Mouse (Mus musculus): Measurements from ENCODE around the gene Xpnpep1. TPM values are rescaled to one million over a fixed set of nuclear protein-coding genes. Genes with fewer than 3 reads are reported as not detected.

Gene Xpnpep1
- total RNA-seq, 2 experiments from 2014 or later, result 60.4 to 65.1 TPM

- DNase-seq (ENCODE audit: low spot score in 2 of 2), result no peak
Measured at GRCm38 (mm10) chr19:53033159-53033943, 6.7 kb downstream of the Xpnpep1 start.

DNA sequence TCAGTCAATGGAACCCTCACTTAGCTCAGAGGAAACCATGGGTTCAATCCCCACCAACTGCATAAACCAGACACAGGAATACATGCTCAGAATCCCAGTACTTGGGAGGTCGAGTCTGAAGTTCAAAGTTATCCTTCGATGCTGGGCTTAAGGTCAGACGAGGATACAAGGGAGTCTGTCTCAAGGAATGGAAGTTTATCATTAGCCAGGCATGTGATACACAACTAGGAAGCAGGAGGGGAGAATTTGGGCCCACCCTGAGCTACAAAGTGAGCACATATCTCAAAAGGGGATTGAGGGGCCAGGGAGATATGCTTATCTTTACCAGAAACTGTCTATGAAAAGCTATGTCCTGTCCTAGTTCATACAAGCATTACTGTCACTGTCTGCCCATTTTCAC lies 7.4 kb downstream of the Xpnpep1 start:
- DNase-seq (ENCODE audit: low spot score in 2 of 2), result no peak

DNA sequence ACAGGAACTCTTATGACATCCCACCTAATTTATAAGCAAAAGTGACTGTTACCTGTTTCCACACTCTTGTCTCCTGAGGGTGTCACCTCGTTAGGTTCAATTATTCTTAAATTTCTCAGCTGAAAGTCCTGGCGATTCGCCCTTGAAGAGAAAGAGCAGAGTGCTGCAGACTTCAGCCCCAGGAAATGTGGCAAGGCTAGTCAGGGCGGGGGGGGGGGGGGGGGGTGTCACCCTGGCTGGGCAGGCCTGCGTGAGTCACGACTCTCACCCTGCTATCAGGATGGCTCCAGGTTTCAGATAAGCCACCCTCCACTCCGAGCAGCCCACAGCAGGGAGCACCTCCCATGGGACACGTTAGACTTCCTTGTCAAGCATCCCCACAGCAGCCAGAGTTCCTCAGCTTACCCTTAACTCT lies 8.1 kb downstream of the Xpnpep1 start:
- no peak for DNase-seq (ENCODE audit: low spot score in 2 of 2)

DNA sequence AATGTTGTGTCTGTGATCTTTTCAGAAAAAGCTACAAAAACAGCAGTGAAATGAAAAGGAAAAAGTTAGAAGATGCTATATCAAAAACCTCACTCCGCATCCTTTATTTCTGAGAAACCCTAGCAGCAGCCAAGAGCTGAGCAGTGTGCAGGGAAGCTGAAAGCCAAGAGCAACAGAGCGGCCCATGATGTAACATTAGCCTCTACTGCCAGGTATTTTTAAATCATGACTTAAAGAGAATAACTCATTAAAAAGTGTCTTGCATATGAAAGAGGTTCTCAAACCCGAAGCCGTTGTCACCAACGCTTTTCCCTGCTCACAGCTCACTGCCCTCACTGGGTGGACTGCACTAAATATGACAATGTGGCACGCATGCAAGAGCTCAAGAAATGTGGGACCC lies 9.7 kb downstream of the Xpnpep1 start:
- DNase-seq (ENCODE audit: low spot score in 2 of 2), result no peak

- DNase-seq (ENCODE audit: low spot score in 2 of 2), result no peak
Measured at GRCm38 (mm10) chr19:53029686-53030085, 10.3 kb downstream of the Xpnpep1 start.

DNA sequence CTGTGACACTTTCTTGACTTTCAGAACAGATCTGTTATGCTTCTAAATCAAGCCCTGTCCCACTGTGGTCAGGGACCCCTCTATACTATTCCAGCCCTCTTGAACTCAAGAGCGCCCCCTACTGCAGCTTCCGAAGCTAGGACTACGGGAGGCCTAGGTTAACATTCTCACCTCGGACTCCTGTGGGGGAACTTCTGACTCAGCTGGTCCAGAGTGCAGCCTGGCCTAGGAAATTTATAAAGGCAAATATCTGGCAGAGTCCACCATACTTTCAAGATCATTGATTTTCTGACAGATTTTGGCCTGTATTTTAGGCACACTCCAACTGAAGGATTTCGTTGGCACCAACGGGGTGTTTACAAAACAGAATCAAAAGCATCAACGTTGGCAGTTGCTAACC lies 11.0 kb downstream of the Xpnpep1 start:
- DNase-seq (ENCODE audit: low spot score in 2 of 2), result no peak

DNA sequence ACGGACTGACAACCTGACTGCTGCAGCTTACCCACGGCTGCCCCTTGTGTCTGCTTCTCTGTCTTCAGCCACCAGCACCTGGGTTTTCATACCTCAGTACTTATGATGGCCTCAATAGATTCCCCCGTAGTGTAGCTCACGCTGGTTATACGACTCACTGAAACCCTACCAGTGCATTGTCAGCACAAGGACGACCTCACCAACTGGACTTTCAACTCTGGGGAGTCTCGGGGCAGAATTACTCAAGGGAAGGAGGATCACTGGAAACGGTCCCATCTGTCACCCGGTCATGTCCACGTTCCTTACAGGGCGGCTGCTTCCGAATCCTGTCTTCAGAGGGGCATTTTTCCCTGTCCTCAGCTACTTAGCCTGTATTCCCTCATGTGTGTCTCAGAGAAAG lies 11.8 kb downstream of the Xpnpep1 start:
- DNase-seq (ENCODE audit: low spot score in 2 of 2), result no peak

DNA sequence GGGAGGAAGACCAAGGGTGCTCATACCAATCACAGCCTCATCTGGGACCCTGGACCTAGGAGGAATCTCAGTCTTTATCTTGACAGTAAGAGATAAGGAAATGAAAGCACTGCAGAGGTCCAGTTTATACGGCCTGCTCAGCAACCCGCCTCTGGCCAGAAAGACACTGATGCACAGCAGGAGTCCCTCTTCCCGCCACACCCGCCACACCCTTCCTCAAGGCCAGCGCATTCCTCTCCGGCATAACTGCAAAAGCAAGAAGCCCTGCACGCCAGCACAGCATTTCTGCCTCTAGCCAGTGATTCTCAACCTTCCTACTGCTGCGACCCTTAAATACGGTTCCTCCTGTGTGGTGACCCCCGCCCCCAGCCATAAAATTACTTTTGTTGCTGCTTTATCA lies 16.8 kb downstream of the Xpnpep1 start:
- DNase-seq (ENCODE audit: low spot score in 2 of 2), result no peak

DNA sequence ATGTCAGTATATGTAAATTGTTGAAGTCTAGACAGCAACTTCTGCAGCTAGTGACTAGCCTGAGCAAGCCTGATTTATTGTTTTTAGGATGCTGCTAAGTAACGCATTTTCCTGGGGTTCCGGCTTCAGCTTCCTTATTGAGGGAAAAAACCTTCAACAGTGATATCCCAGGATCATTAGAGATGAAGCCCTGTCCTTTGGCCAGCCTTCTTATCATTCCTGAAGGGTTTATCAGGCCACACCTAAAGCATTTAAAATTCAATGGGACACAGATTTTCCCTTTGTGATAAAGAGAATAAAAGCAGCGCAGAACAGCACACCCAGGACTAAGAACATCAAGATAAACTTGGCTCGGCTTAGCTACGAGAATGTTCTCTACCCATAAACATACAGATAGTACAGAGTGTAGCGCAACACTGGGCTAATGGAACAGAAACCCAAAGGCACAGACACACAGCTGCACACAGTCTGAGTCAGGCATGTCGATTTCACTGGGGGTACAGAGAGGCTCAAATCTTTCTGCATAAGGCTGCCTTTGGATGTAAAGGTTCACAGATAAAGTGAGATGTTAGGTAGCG lies 17.9 kb downstream of the Xpnpep1 start:
- DNase-seq (ENCODE audit: low spot score in 2 of 2), result no peak

DNA sequence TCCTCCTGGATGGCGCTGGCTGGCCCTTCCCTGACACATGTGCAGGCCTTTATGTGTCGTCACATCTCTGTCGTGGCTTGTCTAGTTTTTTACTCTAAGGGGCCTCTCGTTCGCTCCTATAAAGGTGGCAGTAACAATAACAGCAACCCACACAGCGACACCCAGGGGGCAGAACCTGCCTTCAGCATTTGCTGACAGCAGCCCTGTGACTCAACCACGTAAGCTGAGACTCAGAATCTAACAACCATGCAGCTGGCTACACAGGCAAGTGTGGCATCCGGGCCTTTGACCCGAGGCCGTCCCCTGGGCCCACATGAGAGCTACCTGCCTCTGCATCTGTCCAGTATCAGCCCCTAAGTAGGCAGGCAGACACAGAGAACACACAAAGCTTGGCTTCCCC lies 18.5 kb downstream of the Xpnpep1 start:
- DNase-seq (ENCODE audit: low spot score in 2 of 2), result no peak

DNA sequence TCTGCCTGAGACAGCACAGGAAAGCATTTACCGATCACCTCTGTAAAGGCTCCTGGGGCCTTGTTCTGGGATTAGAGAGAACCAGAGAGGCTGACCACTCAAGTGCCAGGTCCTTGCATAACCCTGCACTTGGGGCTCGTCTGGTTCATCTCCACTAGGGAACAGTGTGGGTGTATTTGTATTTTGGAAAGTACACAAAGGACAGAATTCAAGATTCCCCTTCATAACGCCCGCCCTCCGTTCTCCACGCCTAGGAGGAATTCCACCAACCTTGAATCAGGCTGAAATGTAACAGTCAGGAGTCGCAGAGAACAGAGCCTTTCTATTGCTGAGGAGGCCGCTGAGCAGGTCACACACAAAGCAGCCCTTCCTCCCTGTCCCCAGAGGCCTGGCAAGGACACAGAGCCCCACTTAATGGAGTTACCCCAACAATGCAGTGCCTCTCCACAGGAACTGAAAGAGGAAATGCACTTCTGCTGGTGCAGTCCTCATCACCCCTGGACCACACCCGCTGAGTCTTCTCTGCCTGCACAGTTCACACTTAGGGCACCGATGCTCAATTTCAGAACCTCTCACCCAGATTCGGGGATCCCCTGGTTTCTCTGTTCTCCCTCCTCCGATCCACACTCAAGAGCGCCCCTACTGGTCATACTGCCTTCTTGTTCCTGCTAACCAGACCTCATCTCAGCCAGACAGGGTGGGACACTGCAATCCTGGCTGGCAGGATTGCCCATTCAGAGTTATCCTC lies 20.1 kb downstream of the Xpnpep1 start:
- DNase-seq (ENCODE audit: low spot score in 2 of 2), result peak; percentile 53 to 73

DNA sequence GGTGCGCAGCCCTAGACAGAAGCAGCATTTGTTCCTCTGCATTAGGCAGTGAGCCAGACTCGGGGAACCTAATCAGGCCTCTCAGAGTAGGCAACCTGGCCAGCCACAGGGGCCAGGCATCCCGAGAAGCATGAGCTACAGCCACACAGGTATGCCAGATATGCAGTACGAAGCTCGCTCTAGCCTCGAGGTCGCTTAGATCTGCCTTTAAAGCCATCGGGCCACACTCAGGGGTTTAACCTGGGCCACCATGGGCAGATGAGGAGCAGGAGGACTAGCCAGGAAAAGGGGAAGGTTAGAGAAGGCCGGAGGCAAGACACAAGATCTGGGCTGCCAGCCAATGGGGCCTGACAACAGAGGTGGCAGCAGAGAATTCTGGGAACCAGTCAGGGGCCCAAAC lies 22.1 kb downstream of the Xpnpep1 start:
- DNase-seq (ENCODE audit: low spot score in 2 of 2), result no peak

DNA sequence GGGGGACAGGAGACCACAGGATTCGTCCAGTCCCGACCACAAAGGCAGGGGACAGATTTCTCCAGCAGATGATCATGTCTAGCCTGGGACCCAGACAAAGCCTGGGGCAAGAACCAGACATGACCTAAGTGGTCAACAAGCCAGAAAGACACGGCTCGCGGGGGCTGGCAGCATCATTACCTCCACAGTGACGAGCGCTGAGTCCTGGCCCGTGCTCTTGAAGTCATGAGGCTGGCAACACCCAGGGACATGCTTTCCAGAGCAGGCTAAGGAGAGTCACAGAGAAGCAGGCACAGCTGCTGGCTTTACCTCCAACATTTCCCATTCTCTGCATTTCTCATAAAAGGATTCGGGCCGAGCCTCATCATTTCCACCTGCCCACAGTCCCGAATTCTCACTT lies 22.8 kb downstream of the Xpnpep1 start:
- DNase-seq (ENCODE audit: low spot score in 2 of 2), result no peak

DNA sequence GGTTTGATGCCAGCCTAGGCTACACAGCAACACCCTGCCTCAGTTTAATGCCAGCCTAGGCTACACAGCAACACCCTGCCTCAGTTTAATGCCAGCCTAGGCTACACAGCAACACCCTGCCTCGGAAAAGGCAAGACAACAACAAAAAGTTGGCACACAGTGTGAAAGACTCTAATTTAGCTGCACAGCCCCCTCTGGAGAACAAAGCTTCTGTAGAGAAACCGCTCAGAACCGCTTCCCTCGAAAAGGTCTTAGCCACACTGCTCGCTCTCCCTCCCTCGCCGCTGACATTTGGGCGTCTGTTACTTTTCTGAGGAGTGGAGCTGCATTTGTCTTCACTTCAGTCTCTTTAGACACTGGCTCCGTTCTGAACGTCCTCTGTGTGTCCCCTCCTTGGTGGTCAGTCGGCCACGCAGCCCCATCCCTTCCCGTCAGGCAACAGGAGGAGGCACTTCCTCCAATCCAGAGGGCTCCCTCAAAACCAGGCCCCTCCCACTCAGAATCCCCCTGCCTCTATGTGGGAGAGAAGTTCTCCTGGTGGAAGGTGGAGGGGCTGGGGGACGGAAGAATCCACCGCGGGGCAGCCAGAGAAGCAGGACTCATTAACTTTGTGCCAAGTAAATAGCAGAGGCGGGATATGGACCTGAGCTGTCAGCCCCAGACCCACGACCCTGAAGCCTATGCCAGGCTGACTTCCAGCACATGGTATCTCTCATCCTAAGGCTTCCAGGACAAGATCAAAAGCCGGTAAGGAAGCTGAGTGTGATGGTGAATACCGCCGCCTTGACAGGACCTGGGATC lies 24.9 kb downstream of the Xpnpep1 start:
- DNase-seq (ENCODE audit: low spot score in 2 of 2), result no peak

- no peak for DNase-seq (ENCODE audit: low spot score in 2 of 2)
Measured at GRCm38 (mm10) chr19:53013744-53014143, 26.3 kb downstream of the Xpnpep1 start.

DNA sequence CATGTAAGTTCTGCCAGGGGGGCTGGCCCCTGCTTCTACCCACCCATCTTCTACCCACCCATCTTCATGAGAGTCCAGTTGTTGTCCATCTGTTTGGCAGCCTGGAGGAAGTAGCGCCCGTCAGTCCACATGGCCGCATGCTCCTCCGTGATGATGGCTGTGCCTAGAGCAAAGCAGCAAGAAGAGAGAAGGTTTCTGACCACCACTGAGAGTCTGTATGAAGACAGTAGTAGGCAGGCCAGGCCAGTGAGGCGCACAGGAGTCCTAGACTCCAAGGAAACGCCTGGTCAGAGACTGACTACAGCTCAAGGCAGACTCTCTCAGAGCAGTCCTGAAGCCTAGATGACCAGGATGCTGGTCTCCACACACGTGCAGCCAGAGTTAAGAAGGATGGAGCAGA lies 26.7 kb downstream of the Xpnpep1 start:
- no peak for DNase-seq (ENCODE audit: low spot score in 2 of 2)

GRCm38 (mm10) chr19:53010941-53011340 lies 29.1 kb downstream of the Xpnpep1 start:
- no peak for DNase-seq (ENCODE audit: low spot score in 2 of 2)

- no peak for DNase-seq (ENCODE audit: low spot score in 2 of 2)
Measured at GRCm38 (mm10) chr19:53008921-53009320, 31.1 kb downstream of the Xpnpep1 start.

DNA sequence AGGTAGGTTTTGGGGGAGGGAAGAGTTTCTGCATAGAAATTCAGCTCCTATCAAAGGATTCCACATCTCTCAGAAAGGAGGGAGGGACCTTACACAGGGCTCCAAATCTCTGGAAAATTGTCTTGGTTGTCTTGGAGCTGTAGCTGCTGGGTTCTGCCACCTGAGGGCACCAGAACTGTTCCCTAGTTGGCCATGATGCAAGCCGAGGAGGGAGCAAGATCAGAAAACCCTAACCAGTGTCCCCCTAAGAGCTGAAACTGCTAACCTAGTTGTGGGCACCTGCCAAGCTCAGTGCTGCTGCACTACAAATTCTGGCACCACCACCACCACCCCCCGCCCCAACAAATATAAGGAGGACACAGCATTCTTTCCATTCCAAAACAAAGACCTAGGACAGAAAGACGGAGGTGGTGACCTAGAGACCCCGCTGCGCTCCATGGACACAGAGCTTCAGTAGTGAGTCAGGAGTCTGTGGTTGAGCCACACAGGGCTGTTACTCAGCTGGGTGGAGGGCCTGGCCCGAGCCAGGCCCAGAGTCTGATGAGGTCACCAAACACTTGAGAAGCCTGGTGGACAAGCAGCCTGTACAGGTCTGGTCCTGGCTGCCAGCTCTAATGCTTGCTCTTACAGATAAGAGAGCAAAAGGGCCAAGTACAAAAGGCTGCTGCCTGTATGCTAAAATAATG lies 31.9 kb downstream of the Xpnpep1 start:
- DNase-seq (ENCODE audit: low spot score in 2 of 2), result peak; percentile 74 to 84

DNA sequence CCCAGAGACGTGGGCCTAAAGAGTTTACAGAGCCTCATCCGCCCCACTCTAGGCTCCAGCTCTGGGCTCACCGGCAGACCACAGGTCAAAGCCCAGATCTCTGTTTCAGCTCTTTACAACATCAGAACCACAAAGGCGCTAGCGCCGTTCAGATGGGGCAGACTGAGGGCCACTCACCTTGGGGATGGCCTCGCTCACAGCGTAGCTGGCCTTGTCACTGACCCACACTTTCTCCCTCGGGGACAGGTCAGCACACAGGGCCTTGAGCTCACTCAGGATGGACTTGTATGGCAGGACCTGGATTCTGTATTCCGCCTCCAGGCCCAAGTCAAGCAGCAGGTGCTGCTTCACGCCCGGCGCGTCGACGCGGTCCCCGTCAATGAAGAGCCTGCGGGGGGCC lies 34.0 kb downstream of the Xpnpep1 start:
- no peak for DNase-seq (ENCODE audit: low spot score in 2 of 2)

All from left cerebral cortex, adult 18-20 months (tissue).